Mouse (Mus musculus): ENCODE data around the gene Ankrd27. TPM values are rescaled to one million over a fixed set of nuclear protein-coding genes. Genes with fewer than 3 reads are reported as not detected.
A peak's percentile ranks its signal among the peaks of the same experiment; 100 is the strongest.

Gene Ankrd27
- polyA plus RNA-seq, 1 experiment from 2014 or later: 14.2 TPM

GRCm38 (mm10) chr7:35681559-35681958 lies 95.5 kb downstream of the Ankrd27 start:
- Histone ChIP-seq H3K4me2 (ENCODE audit: low read depth, low read length) (no peak overlapping the region), H3K27ac (ENCODE audit: low read depth) (no peak overlapping the region), H3K4me3 (ENCODE audit: low read depth, low read length) (no peak overlapping the region), H3K9ac (replicated peaks) (no peak overlapping the region), H3K36me3 (replicated peaks; ENCODE audit: insufficient read depth, low read length) (no peaks in the 10 kb centered on the region), H3K27me3 (ENCODE audit: insufficient read depth, low read length) (no peaks in the 10 kb centered on the region), H3K9me3 (ENCODE audit: low read length) (no peaks in the 10 kb centered on the region), H3K4me1 (ENCODE audit: insufficient read depth) (no peaks in the 10 kb centered on the region)
- peak; percentile 44 for TF ChIP-seq CTCF (IDR thresholded peaks at IDR 0.05; ENCODE audit: low read depth)
- no peak for TF ChIP-seq EP300 (IDR thresholded peaks at IDR 0.05; ENCODE audit: low read depth)
- ATAC-seq (no peak), DNase-seq (no peak)
- WGBS (ENCODE audit: insufficient replicate concordance): 74% methylated on average over 3 of the region's 3 CpGs

GRCm38 (mm10) chr7:35683409-35684122 lies 97.5 kb downstream of the Ankrd27 start:
- Histone ChIP-seq H3K9ac (replicated peaks) (no peak overlapping the region), H3K4me1 (ENCODE audit: insufficient read depth) (no peaks in the 10 kb centered on the region), H3K4me2 (ENCODE audit: low read depth, low read length) (no peak overlapping the region), H3K9me3 (ENCODE audit: low read length) (no peaks in the 10 kb centered on the region), H3K27me3 (ENCODE audit: insufficient read depth, low read length) (no peaks in the 10 kb centered on the region), H3K36me3 (replicated peaks; ENCODE audit: insufficient read depth, low read length) (no peaks in the 10 kb centered on the region), H3K4me3 (ENCODE audit: low read depth, low read length) (no peak overlapping the region), H3K27ac (ENCODE audit: low read depth) (no peak overlapping the region)
- WGBS (ENCODE audit: insufficient replicate concordance): 73% methylated on average over 6 of the region's 6 CpGs
- DNase-seq (no peak), ATAC-seq (no peak)
- TF ChIP-seq EP300 (IDR thresholded peaks at IDR 0.05; ENCODE audit: low read depth) (no peak), CTCF (IDR thresholded peaks at IDR 0.05; ENCODE audit: low read depth) (no peak)

GRCm38 (mm10) chr7:35686216-35686615 lies 100.2 kb downstream of the Ankrd27 start:
- no peak overlapping the region for H3K4me2 ChIP-seq (ENCODE audit: low read depth, low read length)
- no peak for ATAC-seq
- H3K4me1 ChIP-seq (ENCODE audit: insufficient read depth): no peaks in the 10 kb centered on the region
- no peak overlapping the region for H3K27ac ChIP-seq (ENCODE audit: low read depth)
- H3K4me3 ChIP-seq (ENCODE audit: low read depth, low read length): no peak overlapping the region
- H3K9ac ChIP-seq (replicated peaks): no peak overlapping the region
- 69% methylated on average over 11 of the region's 11 CpGs for WGBS (ENCODE audit: insufficient replicate concordance)
- H3K36me3 ChIP-seq (replicated peaks; ENCODE audit: insufficient read depth, low read length): peaks cover 4% of the 10 kb centered on the region; the same call in 1 of the 2 replicates
- no peaks in the 10 kb centered on the region for H3K9me3 ChIP-seq (ENCODE audit: low read length)
- TF ChIP-seq CTCF (IDR thresholded peaks at IDR 0.05; ENCODE audit: low read depth) (no peak), EP300 (IDR thresholded peaks at IDR 0.05; ENCODE audit: low read depth) (no peak)
- DNase-seq: no peak
- no peaks in the 10 kb centered on the region for H3K27me3 ChIP-seq (ENCODE audit: insufficient read depth, low read length)

- ATAC-seq (peak; percentile 56; the same call in 1 of the 2 replicates), DNase-seq (peak; percentile 56)
- Histone ChIP-seq H3K9me3 (ENCODE audit: low read length) (no peaks in the 10 kb centered on the region), H3K4me2 (ENCODE audit: low read depth, low read length) (peak overlapping the region; percentile 56), H3K36me3 (replicated peaks; ENCODE audit: insufficient read depth, low read length) (peaks cover 4% of the 10 kb centered on the region; the same call in 1 of the 2 replicates), H3K4me1 (ENCODE audit: insufficient read depth) (no peaks in the 10 kb centered on the region), H3K27ac (ENCODE audit: low read depth) (no peak overlapping the region), H3K27me3 (ENCODE audit: insufficient read depth, low read length) (no peaks in the 10 kb centered on the region), H3K4me3 (ENCODE audit: low read depth, low read length) (no peak overlapping the region), H3K9ac (replicated peaks) (no peak overlapping the region)
- WGBS (ENCODE audit: insufficient replicate concordance): 30% methylated on average over 13 of the region's 13 CpGs
- peak; percentile 89 for TF ChIP-seq CTCF (IDR thresholded peaks at IDR 0.05; ENCODE audit: low read depth)
- no peak for TF ChIP-seq EP300 (IDR thresholded peaks at IDR 0.05; ENCODE audit: low read depth)
Measured at GRCm38 (mm10) chr7:35686756-35687155, 100.7 kb downstream of the Ankrd27 start.

- H3K27ac ChIP-seq (ENCODE audit: low read depth): no peak overlapping the region
- peak overlapping the region; percentile 56 for H3K4me2 ChIP-seq (ENCODE audit: low read depth, low read length)
- no peak overlapping the region for H3K4me3 ChIP-seq (ENCODE audit: low read depth, low read length)
- no peaks in the 10 kb centered on the region for H3K27me3 ChIP-seq (ENCODE audit: insufficient read depth, low read length)
- ATAC-seq (peak; percentile 68), DNase-seq (no peak)
- H3K9ac ChIP-seq (replicated peaks): no peak overlapping the region
- TF ChIP-seq EP300 (IDR thresholded peaks at IDR 0.05; ENCODE audit: low read depth) (no peak), CTCF (IDR thresholded peaks at IDR 0.05; ENCODE audit: low read depth) (no peak)
- no peaks in the 10 kb centered on the region for H3K9me3 ChIP-seq (ENCODE audit: low read length)
- WGBS (ENCODE audit: insufficient replicate concordance): 35% methylated on average over 10 of the region's 10 CpGs
- peaks cover 6% of the 10 kb centered on the region; the same call in 1 of the 2 replicates for H3K36me3 ChIP-seq (replicated peaks; ENCODE audit: insufficient read depth, low read length)
- H3K4me1 ChIP-seq (ENCODE audit: insufficient read depth): no peaks in the 10 kb centered on the region
Measured at GRCm38 (mm10) chr7:35687229-35687628, 101.2 kb downstream of the Ankrd27 start.

- TF ChIP-seq EP300 (IDR thresholded peaks at IDR 0.05; ENCODE audit: low read depth) (no peak), CTCF (IDR thresholded peaks at IDR 0.05; ENCODE audit: low read depth) (no peak)
- Histone ChIP-seq H3K4me1 (ENCODE audit: insufficient read depth) (no peaks in the 10 kb centered on the region), H3K9me3 (ENCODE audit: low read length) (no peaks in the 10 kb centered on the region), H3K9ac (replicated peaks) (no peak overlapping the region), H3K4me3 (ENCODE audit: low read depth, low read length) (no peak overlapping the region), H3K27me3 (ENCODE audit: insufficient read depth, low read length) (no peaks in the 10 kb centered on the region), H3K27ac (ENCODE audit: low read depth) (no peak overlapping the region), H3K4me2 (ENCODE audit: low read depth, low read length) (no peak overlapping the region), H3K36me3 (replicated peaks; ENCODE audit: insufficient read depth, low read length) (peaks cover 7% of the 10 kb centered on the region; the same call in 1 of the 2 replicates)
- no peak for DNase-seq
- WGBS (ENCODE audit: insufficient replicate concordance): 77% methylated on average over 9 of the region's 9 CpGs
- ATAC-seq: no peak
Measured at GRCm38 (mm10) chr7:35688276-35688675, 102.2 kb downstream of the Ankrd27 start.

Other genes starting within 250 kb of the Ankrd27 start
- gene Faap24, start 189.4 kb upstream of the Ankrd27 start, polyA plus RNA-seq (2015; fragmentation: Nextera tagmentation; extraction: Ambion mirVana): 9.3 and 11.4 TPM in 2 replicates
- 9.1 and 10.3 TPM in 2 replicates for gene Cep89, start 189.2 kb upstream of the Ankrd27 start, polyA plus RNA-seq (2015; fragmentation: Nextera tagmentation; extraction: Ambion mirVana)
- 0.15 and 0.27 TPM in 2 replicates for gene Slc7a9, start 137.4 kb upstream of the Ankrd27 start, polyA plus RNA-seq (2015; fragmentation: Nextera tagmentation; extraction: Ambion mirVana)
- gene Tdrd12, start 48.5 kb upstream of the Ankrd27 start, polyA plus RNA-seq (2015; fragmentation: Nextera tagmentation; extraction: Ambion mirVana): 0.13 and 0.26 TPM in 2 replicates
- gene Nudt19, start 29.9 kb upstream of the Ankrd27 start, polyA plus RNA-seq (2015; fragmentation: Nextera tagmentation; extraction: Ambion mirVana): 79.4 and 79.9 TPM in 2 replicates
- 0.02 TPM in 1 of 2 replicates, not detected in the other for gene Rgs9bp, start 662 bp upstream of the Ankrd27 start, polyA plus RNA-seq (2015; fragmentation: Nextera tagmentation; extraction: Ambion mirVana)
- 162 and 163 TPM in 2 replicates for gene Pdcd5, start 61.3 kb downstream of the Ankrd27 start, polyA plus RNA-seq (2015; fragmentation: Nextera tagmentation; extraction: Ambion mirVana)
- gene Dpy19l3, start 168.2 kb downstream of the Ankrd27 start, polyA plus RNA-seq (2015; fragmentation: Nextera tagmentation; extraction: Ambion mirVana): 6.0 and 8.1 TPM in 2 replicates
- 3.2 and 3.8 TPM in 2 replicates for gene Zfp507, start 216.8 kb downstream of the Ankrd27 start, polyA plus RNA-seq (2015; fragmentation: Nextera tagmentation; extraction: Ambion mirVana)

Data from liver, postnatal 0 days (tissue).